Mouse (Mus musculus) intestine, postnatal 0 days (tissue): ENCODE results near the gene 2900026A02Rik. TPM values are rescaled to one million over a fixed set of nuclear protein-coding genes. Genes with fewer than 3 reads are reported as not detected.

Source experiments
- ATAC-seq: fragments of 200-750 bp; cut with Nextera tagmentation; 2 replicates; pipeline ENCODE4 v1.8.0; 2017; ENCODE audit warnings: mild to moderate bottlenecking, moderate TSS enrichment, moderate library complexity
- H3K27ac ChIP-seq: fragments of 300-500 bp; sonication (generic); 2 replicates; pipeline ENCODE4 v1.5.1; 2014; ENCODE audit warnings: mild to moderate bottlenecking, low read depth, low read length, moderate library complexity
- H3K27me3 ChIP-seq: fragments of 300-500 bp; sonication (generic); replicated peaks from 2 replicates; pipeline ENCODE4 v1.6.1; 2014; ENCODE audit warnings: low read length, mixed read lengths; ENCODE audit not compliant: control insufficient read depth, insufficient read depth
- H3K36me3 ChIP-seq: fragments of 300-500 bp; sonication (generic); 2 replicates; pipeline ENCODE4 v1.6.1; 2014; ENCODE audit warnings: mild to moderate bottlenecking, moderate library complexity; ENCODE audit not compliant: control insufficient read depth, insufficient read depth
- H3K4me1 ChIP-seq: fragments of 300-500 bp; sonication (generic); replicated peaks from 2 replicates; pipeline ENCODE4 v1.6.1; 2014; ENCODE audit warnings: antibody characterized with exemption, low read length, mixed read lengths; ENCODE audit not compliant: control insufficient read depth, insufficient read depth
- H3K4me2 ChIP-seq: fragments of 300-500 bp; sonication (generic); replicated peaks from 2 replicates; pipeline ENCODE4 v1.6.1; 2014; ENCODE audit warnings: low read depth, mild to moderate bottlenecking, moderate library complexity
- H3K4me3 ChIP-seq: fragments of 300-500 bp; sonication (generic); 2 replicates; pipeline ENCODE4 v1.5.1; 2014; ENCODE audit warnings: low read depth, low read length
- H3K9ac ChIP-seq: fragments of 300-500 bp; sonication (generic); 2 replicates; pipeline ENCODE4 v1.6.1; 2014; ENCODE audit warnings: mild to moderate bottlenecking, low read depth, low read length
- H3K9me3 ChIP-seq: fragments of 300-500 bp; sonication (generic); 2 replicates; pipeline ENCODE4 v1.6.1; 2016; ENCODE audit warnings: mixed run types; ENCODE audit not compliant: control insufficient read depth
- CTCF ChIP-seq: sonication (generic); IDR thresholded peaks from 2 replicates; pipeline ENCODE4 v1.5.1; 2016; ENCODE audit warnings: low read depth, mild to moderate bottlenecking, control low read depth, antibody characterized with exemption, moderate library complexity
- WGBS: fragments of 180-500 bp; shearing (Covaris S2); extraction: QIAGEN DNeasy Blood & Tissue Kit; methylation state at CpG from one replicate; pipeline ENCODE4 v1.1.7; 2014; 5-methylcytosine and 5-hydroxymethylcytosine counted together
- polyA plus RNA-seq: library from polyadenylated mRNA; unstranded; fragments of >200 nt; fragmentation: Nextera tagmentation; extraction: Ambion mirVana; gene quantifications from 2 replicates; pipeline ENCODE4 v1.2.1, GENCODE M21; 2015

Gene 2900026A02Rik
- polyA plus RNA-seq, 1 experiment from 2014 or later: 8.0 TPM

DNA sequence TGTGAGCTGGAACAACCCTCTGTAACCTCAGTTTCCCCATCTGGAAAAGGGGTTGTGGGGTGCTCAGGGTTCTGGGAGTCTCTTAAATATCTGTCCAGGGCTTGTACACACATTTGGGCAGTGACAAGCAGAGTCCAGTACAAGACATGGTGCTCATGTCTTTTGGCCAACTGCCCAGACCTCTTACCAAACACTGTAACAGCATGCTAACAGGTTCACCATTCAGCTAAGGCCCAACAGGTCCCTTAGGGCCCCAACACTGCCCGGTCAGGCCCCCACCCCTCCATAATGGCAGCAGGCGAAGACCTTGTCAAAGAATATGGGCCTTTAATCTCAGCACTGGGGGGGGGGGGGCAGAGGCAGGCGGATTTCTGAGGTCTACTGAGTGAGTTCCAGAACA, 113.3 kb downstream of the 2900026A02Rik start:
- no peak overlapping the region for H3K27ac ChIP-seq
- H3K4me3 ChIP-seq: no peak overlapping the region
- no peak overlapping the region for H3K4me2 ChIP-seq
- ATAC-seq: no peak
- H3K9ac ChIP-seq: no peak overlapping the region
- H3K4me1 ChIP-seq: no peaks in the 10 kb centered on the region; the same call in 1 of the 2 replicates
- H3K27me3 ChIP-seq: no peaks in the 10 kb centered on the region
- H3K9me3 ChIP-seq: no peaks in the 10 kb centered on the region
- WGBS: 77% methylated on average over 3 of the region's 3 CpGs
- H3K36me3 ChIP-seq: no peaks in the 10 kb centered on the region; the same call in 1 of the 2 replicates
- TF ChIP-seq CTCF: no peak

GRCm38 (mm10) chr5:113106594-113106993, 114.4 kb downstream of the 2900026A02Rik start:
- TF ChIP-seq CTCF: no peak
- no peak for ATAC-seq
- Histone ChIP-seq H3K4me1 (no peaks in the 10 kb centered on the region), H3K9ac (no peak overlapping the region), H3K4me3 (no peak overlapping the region), H3K9me3 (no peaks in the 10 kb centered on the region), H3K27me3 (no peaks in the 10 kb centered on the region), H3K4me2 (no peak overlapping the region), H3K27ac (no peak overlapping the region), H3K36me3 (no peaks in the 10 kb centered on the region; the same call in 1 of the 2 replicates)
- WGBS: 74% methylated on average over 7 of the region's 7 CpGs

GRCm38 (mm10) chr5:113105481-113105880, 115.6 kb downstream of the 2900026A02Rik start:
- Histone ChIP-seq H3K9ac (no peak overlapping the region), H3K9me3 (no peaks in the 10 kb centered on the region), H3K27ac (no peak overlapping the region), H3K27me3 (no peaks in the 10 kb centered on the region), H3K36me3 (peaks cover 8% of the 10 kb centered on the region; the same call in 1 of the 2 replicates), H3K4me2 (no peak overlapping the region), H3K4me3 (no peak overlapping the region), H3K4me1 (no peaks in the 10 kb centered on the region)
- 84% methylated on average over 4 of the region's 4 CpGs for WGBS
- no peak for ATAC-seq
- no peak for TF ChIP-seq CTCF

- H3K36me3 ChIP-seq: peaks cover 13% of the 10 kb centered on the region; the same call in 1 of the 2 replicates
- TF ChIP-seq CTCF: no peak
- no peak overlapping the region for H3K4me3 ChIP-seq
- H3K27me3 ChIP-seq: no peaks in the 10 kb centered on the region
- H3K4me1 ChIP-seq: no peaks in the 10 kb centered on the region
- H3K9ac ChIP-seq: no peak overlapping the region
- H3K9me3 ChIP-seq: no peaks in the 10 kb centered on the region
- 64% methylated on average over 9 of the region's 9 CpGs for WGBS
- H3K4me2 ChIP-seq: no peak overlapping the region
- no peak for ATAC-seq
- H3K27ac ChIP-seq: no peak overlapping the region
Observed at GRCm38 (mm10) chr5:113105035-113105434, 116.0 kb downstream of the 2900026A02Rik start.

DNA sequence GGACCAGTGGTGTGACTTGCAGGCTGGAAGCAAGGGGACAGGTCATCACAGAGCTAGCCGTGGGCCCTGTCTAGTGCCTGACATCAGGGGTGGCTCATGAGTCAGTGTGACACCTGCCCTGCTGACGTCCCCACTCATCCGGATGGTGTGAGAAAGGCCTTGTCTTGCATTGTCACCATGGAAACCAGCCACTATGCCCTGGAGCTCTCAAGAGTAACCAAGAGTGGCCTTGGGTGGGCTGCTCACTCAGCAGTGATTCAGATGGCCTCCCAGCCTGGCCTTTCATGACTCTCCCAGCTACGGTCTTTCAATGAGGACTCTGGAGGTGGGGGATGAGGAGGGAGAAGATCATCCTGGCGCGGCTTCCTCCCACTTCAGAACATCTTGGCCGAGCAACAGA, 118.6 kb downstream of the 2900026A02Rik start:
- 84% methylated on average over 7 of the region's 7 CpGs for WGBS
- Histone ChIP-seq H3K9me3 (no peaks in the 10 kb centered on the region), H3K27me3 (no peaks in the 10 kb centered on the region), H3K27ac (no peak overlapping the region), H3K4me1 (no peaks in the 10 kb centered on the region), H3K4me3 (no peak overlapping the region), H3K36me3 (peaks cover 31% of the 10 kb centered on the region; the same call in 1 of the 2 replicates), H3K4me2 (no peak overlapping the region), H3K9ac (no peak overlapping the region)
- no peak for ATAC-seq
- no peak for TF ChIP-seq CTCF

DNA sequence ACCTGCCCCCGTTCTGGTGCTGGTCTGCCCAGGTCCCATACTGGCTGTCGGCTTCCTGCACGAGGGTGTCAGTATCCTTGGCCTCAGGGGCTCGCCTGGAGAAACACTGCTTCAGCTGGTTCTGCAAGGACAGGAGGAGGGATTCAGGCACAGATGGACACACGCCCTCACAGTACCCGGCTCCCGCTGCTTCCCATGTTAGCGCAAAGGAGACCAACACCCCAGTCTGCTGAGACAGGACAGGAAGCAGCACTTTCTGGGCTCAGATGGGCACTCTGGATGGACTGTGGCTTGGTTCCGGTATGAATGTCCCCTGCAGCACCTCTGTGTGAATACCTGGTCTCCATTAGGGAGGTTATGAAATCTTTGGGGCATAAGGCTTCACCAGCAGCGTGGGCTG, 119.6 kb downstream of the 2900026A02Rik start:
- 79% methylated on average over 10 of the region's 10 CpGs for WGBS
- Histone ChIP-seq H3K9me3 (no peaks in the 10 kb centered on the region), H3K4me1 (no peaks in the 10 kb centered on the region), H3K4me2 (no peak overlapping the region), H3K36me3 (peaks cover 41% of the 10 kb centered on the region), H3K9ac (no peak overlapping the region), H3K27ac (no peak overlapping the region), H3K4me3 (no peak overlapping the region), H3K27me3 (no peaks in the 10 kb centered on the region)
- TF ChIP-seq CTCF: no peak
- ATAC-seq: no peak

DNA sequence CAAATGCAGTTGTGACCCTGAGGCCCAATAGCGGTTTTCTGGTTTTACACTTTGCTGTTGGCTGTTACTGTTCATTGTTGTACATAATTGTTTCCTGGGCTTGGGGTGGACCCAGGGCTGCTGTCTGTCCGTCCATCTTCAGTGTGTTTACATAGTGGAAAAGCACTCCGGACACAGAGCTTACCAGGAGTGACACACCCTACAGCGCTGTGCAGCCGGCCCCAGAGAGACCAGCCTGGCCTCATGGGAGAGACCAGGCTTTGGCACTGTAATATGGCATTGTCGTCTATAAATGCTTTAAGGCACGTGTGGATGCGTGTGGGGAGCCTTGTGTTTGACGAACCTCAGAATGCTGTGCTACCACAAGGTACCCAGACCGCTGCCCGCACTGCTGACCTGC, 120.6 kb downstream of the 2900026A02Rik start:
- H3K27ac ChIP-seq: no peak overlapping the region; the same call in 1 of the 2 replicates
- H3K9ac ChIP-seq: no peak overlapping the region
- no peaks in the 10 kb centered on the region for H3K27me3 ChIP-seq
- ATAC-seq: no peak
- WGBS: 56% methylated on average over 11 of the region's 11 CpGs
- TF ChIP-seq CTCF: no peak
- no peaks in the 10 kb centered on the region for H3K4me1 ChIP-seq
- no peaks in the 10 kb centered on the region for H3K9me3 ChIP-seq
- peaks cover 51% of the 10 kb centered on the region for H3K36me3 ChIP-seq
- H3K4me3 ChIP-seq: no peak overlapping the region
- H3K4me2 ChIP-seq: no peak overlapping the region
